Mouse (Mus musculus): ENCODE results near the gene Rbbp4. TPM values are rescaled to one million over a fixed set of nuclear protein-coding genes. Genes with fewer than 3 reads are reported as not detected.

Rbbp4 gene
- polyA plus RNA-seq, 1 experiment = 51.5 TPM

DNA sequence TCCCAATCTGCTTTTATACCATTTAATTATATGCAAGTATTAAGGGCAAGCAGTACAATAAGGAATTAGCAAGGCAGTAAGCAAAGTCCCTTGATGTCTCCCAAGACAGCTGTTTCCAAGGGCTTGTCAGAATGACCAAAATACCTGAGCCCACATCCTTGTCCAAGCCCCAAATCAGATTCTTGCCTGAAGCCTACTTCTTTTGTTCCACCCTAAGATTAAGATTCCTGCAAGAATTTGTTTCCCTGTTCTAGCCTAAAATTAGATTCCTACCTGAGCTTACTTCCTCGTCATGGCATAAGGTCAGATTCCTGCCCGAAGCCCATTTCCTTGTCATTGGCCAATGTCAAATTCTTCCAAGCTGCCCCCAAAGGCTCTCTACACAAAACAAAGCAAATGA, 50.5 kb downstream of the Rbbp4 start:
- no peak for TF ChIP-seq CTCF (IDR thresholded peaks at IDR 0.05; ENCODE audit: control insufficient read depth, insufficient read depth, insufficient replicate concordance, low read depth, low read length)
- no peak for TF ChIP-seq POLR2A (IDR thresholded peaks at IDR 0.05; ENCODE audit: control insufficient read depth, low read depth, low read length)
- no peak overlapping the region for H3K27ac ChIP-seq (ENCODE audit: control insufficient read depth, insufficient read depth, low read depth, low read length)
- H3K36me3 ChIP-seq (ENCODE audit: control insufficient read depth, insufficient read depth, low read length) = no peaks in the 10 kb centered on the region
- peaks cover 10% of the 10 kb centered on the region for H3K4me1 ChIP-seq (ENCODE audit: control insufficient read depth, insufficient read depth, low read length)
- no peak overlapping the region for H3K4me3 ChIP-seq (ENCODE audit: control insufficient read depth, low read depth, low read length)
- H3K27me3 ChIP-seq (ENCODE audit: control insufficient read depth, insufficient read depth, low read length) = no peaks in the 10 kb centered on the region

DNA sequence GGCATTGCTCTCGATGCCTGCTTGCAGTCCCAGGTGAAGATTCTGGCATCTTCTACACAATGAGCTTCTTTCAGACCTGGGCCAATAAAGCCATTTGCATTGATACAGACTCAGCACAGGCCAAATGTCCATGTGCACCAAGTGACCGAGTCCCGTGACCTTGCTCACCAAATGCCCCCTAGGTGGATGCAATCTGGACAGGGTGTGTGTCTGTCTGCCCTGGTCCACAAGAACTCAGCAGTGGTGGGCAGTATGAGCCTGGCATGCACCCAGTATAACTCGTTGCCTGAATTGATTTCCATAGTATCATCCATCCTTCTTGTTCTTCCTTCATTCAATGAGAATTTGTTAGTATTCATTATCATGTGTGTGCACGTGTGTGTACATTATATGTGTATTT, 51.9 kb downstream of the Rbbp4 start:
- no peak overlapping the region for H3K27ac ChIP-seq (ENCODE audit: control insufficient read depth, insufficient read depth, low read depth, low read length)
- no peaks in the 10 kb centered on the region for H3K27me3 ChIP-seq (ENCODE audit: control insufficient read depth, insufficient read depth, low read length)
- H3K4me1 ChIP-seq (ENCODE audit: control insufficient read depth, insufficient read depth, low read length) = peaks cover 10% of the 10 kb centered on the region
- TF ChIP-seq CTCF (IDR thresholded peaks at IDR 0.05; ENCODE audit: control insufficient read depth, insufficient read depth, insufficient replicate concordance, low read depth, low read length) = no peak
- no peak for TF ChIP-seq POLR2A (IDR thresholded peaks at IDR 0.05; ENCODE audit: control insufficient read depth, low read depth, low read length)
- no peak overlapping the region for H3K4me3 ChIP-seq (ENCODE audit: control insufficient read depth, low read depth, low read length)
- H3K36me3 ChIP-seq (ENCODE audit: control insufficient read depth, insufficient read depth, low read length) = no peaks in the 10 kb centered on the region

DNA sequence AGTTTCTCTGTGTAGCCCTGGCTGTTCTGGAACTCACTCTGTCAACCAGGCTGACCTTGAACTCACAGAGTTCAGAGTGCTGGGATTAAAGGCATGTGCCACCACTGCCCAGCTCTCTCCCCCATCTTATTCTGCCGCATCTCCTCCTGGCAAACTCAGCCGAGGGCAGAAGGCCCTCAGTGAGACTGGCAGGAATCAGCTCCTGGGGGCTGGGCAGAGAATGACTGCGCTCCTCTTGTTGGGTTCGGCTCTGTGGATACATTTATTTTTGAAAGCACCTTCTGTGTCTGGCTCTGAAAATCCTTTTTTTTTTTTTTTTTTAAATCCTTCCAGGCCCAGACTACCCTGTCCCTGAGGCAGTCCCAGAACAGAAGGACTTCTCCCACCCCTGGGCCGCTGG, 52.4 kb downstream of the Rbbp4 start:
- H3K36me3 ChIP-seq (ENCODE audit: control insufficient read depth, insufficient read depth, low read length) = no peaks in the 10 kb centered on the region
- TF ChIP-seq POLR2A (IDR thresholded peaks at IDR 0.05; ENCODE audit: control insufficient read depth, low read depth, low read length) (no peak), CTCF (IDR thresholded peaks at IDR 0.05; ENCODE audit: control insufficient read depth, insufficient read depth, insufficient replicate concordance, low read depth, low read length) (no peak)
- H3K4me1 ChIP-seq (ENCODE audit: control insufficient read depth, insufficient read depth, low read length) = peaks cover 8% of the 10 kb centered on the region
- no peak overlapping the region for H3K27ac ChIP-seq (ENCODE audit: control insufficient read depth, insufficient read depth, low read depth, low read length)
- H3K4me3 ChIP-seq (ENCODE audit: control insufficient read depth, low read depth, low read length) = no peak overlapping the region
- no peaks in the 10 kb centered on the region for H3K27me3 ChIP-seq (ENCODE audit: control insufficient read depth, insufficient read depth, low read length)

GRCm38 (mm10) chr4:129276453-129276865, 58.7 kb downstream of the Rbbp4 start:
- no peaks in the 10 kb centered on the region for H3K27me3 ChIP-seq (ENCODE audit: control insufficient read depth, insufficient read depth, low read length)
- H3K36me3 ChIP-seq (ENCODE audit: control insufficient read depth, insufficient read depth, low read length) = no peaks in the 10 kb centered on the region
- TF ChIP-seq POLR2A (IDR thresholded peaks at IDR 0.05; ENCODE audit: control insufficient read depth, low read depth, low read length) (no peak), CTCF (IDR thresholded peaks at IDR 0.05; ENCODE audit: control insufficient read depth, insufficient read depth, insufficient replicate concordance, low read depth, low read length) (peak; percentile 100)
- no peak overlapping the region for H3K27ac ChIP-seq (ENCODE audit: control insufficient read depth, insufficient read depth, low read depth, low read length)
- H3K4me3 ChIP-seq (ENCODE audit: control insufficient read depth, low read depth, low read length) = no peak overlapping the region; the same call in 1 of the 2 replicates
- peaks cover 2% of the 10 kb centered on the region; the same call in 1 of the 2 replicates for H3K4me1 ChIP-seq (ENCODE audit: control insufficient read depth, insufficient read depth, low read length)

DNA sequence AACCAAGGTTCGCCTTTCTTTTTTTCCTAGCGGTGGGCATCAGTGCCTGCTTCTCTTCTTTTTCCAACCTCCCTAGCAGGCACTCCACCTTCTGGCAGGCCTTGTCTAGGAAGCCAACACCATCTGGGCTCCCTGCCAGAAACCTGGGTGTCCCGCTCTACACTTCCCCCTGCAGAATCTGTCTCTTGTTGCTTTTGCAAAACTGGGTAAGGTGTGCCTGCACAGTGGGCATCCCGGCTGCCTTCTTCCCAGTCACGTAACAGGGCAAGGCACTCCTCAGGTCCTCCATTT, 62.5 kb downstream of the Rbbp4 start:
- H3K27me3 ChIP-seq (ENCODE audit: control insufficient read depth, insufficient read depth, low read length) = no peaks in the 10 kb centered on the region
- no peak overlapping the region for H3K27ac ChIP-seq (ENCODE audit: control insufficient read depth, insufficient read depth, low read depth, low read length)
- no peaks in the 10 kb centered on the region for H3K36me3 ChIP-seq (ENCODE audit: control insufficient read depth, insufficient read depth, low read length)
- TF ChIP-seq POLR2A (IDR thresholded peaks at IDR 0.05; ENCODE audit: control insufficient read depth, low read depth, low read length) = no peak
- 0 out of 2 replicates have a peak, but pooled peaks have one; percentile 2 for TF ChIP-seq CTCF (IDR thresholded peaks at IDR 0.05; ENCODE audit: control insufficient read depth, insufficient read depth, insufficient replicate concordance, low read depth, low read length)
- peaks cover 2% of the 10 kb centered on the region; the same call in 1 of the 2 replicates for H3K4me1 ChIP-seq (ENCODE audit: control insufficient read depth, insufficient read depth, low read length)
- H3K4me3 ChIP-seq (ENCODE audit: control insufficient read depth, low read depth, low read length) = no peak overlapping the region

- Histone ChIP-seq H3K27ac (ENCODE audit: control insufficient read depth, insufficient read depth, low read depth, low read length) (no peak overlapping the region), H3K27me3 (ENCODE audit: control insufficient read depth, insufficient read depth, low read length) (no peaks in the 10 kb centered on the region), H3K4me1 (ENCODE audit: control insufficient read depth, insufficient read depth, low read length) (no peaks in the 10 kb centered on the region; the same call in 1 of the 2 replicates), H3K36me3 (ENCODE audit: control insufficient read depth, insufficient read depth, low read length) (no peaks in the 10 kb centered on the region), H3K4me3 (ENCODE audit: control insufficient read depth, low read depth, low read length) (no peak overlapping the region)
- no peak for TF ChIP-seq CTCF (IDR thresholded peaks at IDR 0.05; ENCODE audit: control insufficient read depth, insufficient read depth, insufficient replicate concordance, low read depth, low read length)
- TF ChIP-seq POLR2A (IDR thresholded peaks at IDR 0.05; ENCODE audit: control insufficient read depth, low read depth, low read length) = no peak
Measured at GRCm38 (mm10) chr4:129271991-129272755, 63.0 kb downstream of the Rbbp4 start.

- Histone ChIP-seq H3K27ac (ENCODE audit: control insufficient read depth, insufficient read depth, low read depth, low read length) (no peak overlapping the region), H3K36me3 (ENCODE audit: control insufficient read depth, insufficient read depth, low read length) (no peaks in the 10 kb centered on the region), H3K4me1 (ENCODE audit: control insufficient read depth, insufficient read depth, low read length) (no peaks in the 10 kb centered on the region; the same call in 1 of the 2 replicates), H3K4me3 (ENCODE audit: control insufficient read depth, low read depth, low read length) (no peak overlapping the region), H3K27me3 (ENCODE audit: control insufficient read depth, insufficient read depth, low read length) (no peaks in the 10 kb centered on the region)
- TF ChIP-seq POLR2A (IDR thresholded peaks at IDR 0.05; ENCODE audit: control insufficient read depth, low read depth, low read length) (no peak), CTCF (IDR thresholded peaks at IDR 0.05; ENCODE audit: control insufficient read depth, insufficient read depth, insufficient replicate concordance, low read depth, low read length) (no peak)
Measured at GRCm38 (mm10) chr4:129268698-129269097, 66.5 kb downstream of the Rbbp4 start.

Data from testis, adult 2 months (tissue).